Mouse (Mus musculus): ENCODE measurements around the gene Rap1b. TPM values are rescaled to one million over a fixed set of nuclear protein-coding genes. Genes with fewer than 3 reads are reported as not detected.

Rap1b gene
- polyA plus RNA-seq, 1 experiment = 210 TPM

- Histone ChIP-seq H3K4me1 (peaks cover 97% of the 10 kb centered on the region), H3K36me3 (replicated peaks; ENCODE audit: low read length) (peaks cover 98% of the 10 kb centered on the region), H3K4me3 (replicated peaks) (peak overlapping the region; percentile 89), H3K27me3 (replicated peaks) (no peaks in the 10 kb centered on the region), H3K9me3 (no peaks in the 10 kb centered on the region)
- TF ChIP-seq FLI1 (IDR thresholded peaks at IDR 0.05; ENCODE audit: low read length) (no peak), GATA1 (IDR thresholded peaks at IDR 0.05; ENCODE audit: borderline replicate concordance, low read length) (no peak)
Measured at GRCm38 (mm10) chr10:117829022-117829421, 16.8 kb downstream of the Rap1b start.

- Histone ChIP-seq H3K27me3 (replicated peaks) (no peaks in the 10 kb centered on the region), H3K36me3 (replicated peaks; ENCODE audit: low read length) (peaks cover 98% of the 10 kb centered on the region), H3K9me3 (no peaks in the 10 kb centered on the region), H3K4me1 (peaks cover 96% of the 10 kb centered on the region), H3K4me3 (replicated peaks) (peak overlapping the region; percentile 78)
- no peak for TF ChIP-seq GATA1 (IDR thresholded peaks at IDR 0.05; ENCODE audit: borderline replicate concordance, low read length)
- no peak for TF ChIP-seq FLI1 (IDR thresholded peaks at IDR 0.05; ENCODE audit: low read length)
Measured at GRCm38 (mm10) chr10:117828536-117828935, 17.3 kb downstream of the Rap1b start.

DNA sequence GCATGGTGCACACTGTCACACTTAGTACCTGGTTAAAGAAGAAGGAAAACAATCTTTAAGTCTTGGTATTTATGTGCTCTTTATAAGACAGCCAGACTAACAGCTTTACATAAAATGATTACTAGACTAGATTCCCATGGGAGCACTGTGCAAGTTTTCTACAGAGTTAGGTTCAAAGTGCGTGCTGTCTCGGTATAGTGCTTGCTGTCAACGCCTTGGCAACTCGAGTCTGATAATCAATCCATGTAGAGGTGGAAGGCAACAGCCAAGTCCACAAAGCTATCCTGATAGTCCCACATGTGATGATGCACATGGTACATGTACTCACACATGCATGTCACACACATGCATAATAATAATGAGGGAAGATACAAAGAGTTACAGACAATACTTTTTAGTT lies 21.2 kb downstream of the Rap1b start:
- TF ChIP-seq FLI1 (IDR thresholded peaks at IDR 0.05; ENCODE audit: low read length) (no peak), GATA1 (IDR thresholded peaks at IDR 0.05; ENCODE audit: borderline replicate concordance, low read length) (no peak)
- no peaks in the 10 kb centered on the region for H3K9me3 ChIP-seq
- H3K4me1 ChIP-seq = peaks cover 92% of the 10 kb centered on the region
- no peaks in the 10 kb centered on the region for H3K27me3 ChIP-seq (replicated peaks)
- peaks cover 100% of the 10 kb centered on the region for H3K36me3 ChIP-seq (replicated peaks; ENCODE audit: low read length)
- peak overlapping the region; percentile 79 for H3K4me3 ChIP-seq (replicated peaks)

DNA sequence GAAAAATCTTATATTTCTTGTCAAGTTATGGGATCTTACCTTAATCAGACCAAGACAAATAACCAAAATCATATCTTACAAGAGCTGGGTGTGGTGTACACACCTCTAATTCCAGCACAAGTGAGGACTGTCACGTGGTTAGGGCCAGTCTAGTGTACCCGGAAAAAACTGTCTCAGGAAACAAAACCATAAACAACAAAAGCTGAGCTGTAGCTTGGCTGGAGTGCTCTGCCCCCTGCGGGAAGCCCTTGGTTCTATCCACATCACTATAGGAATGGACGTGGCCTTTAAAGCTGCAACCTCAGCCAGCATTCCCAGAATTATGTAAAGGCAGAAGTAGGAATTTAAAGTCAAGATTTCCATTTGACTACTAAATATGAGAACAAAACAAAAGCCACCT lies 21.7 kb downstream of the Rap1b start:
- TF ChIP-seq FLI1 (IDR thresholded peaks at IDR 0.05; ENCODE audit: low read length) (no peak), GATA1 (IDR thresholded peaks at IDR 0.05; ENCODE audit: borderline replicate concordance, low read length) (no peak)
- H3K9me3 ChIP-seq = no peaks in the 10 kb centered on the region
- H3K27me3 ChIP-seq (replicated peaks) = no peaks in the 10 kb centered on the region
- peak overlapping the region; percentile 34 for H3K4me3 ChIP-seq (replicated peaks)
- peaks cover 100% of the 10 kb centered on the region for H3K36me3 ChIP-seq (replicated peaks; ENCODE audit: low read length)
- peaks cover 91% of the 10 kb centered on the region for H3K4me1 ChIP-seq

DNA sequence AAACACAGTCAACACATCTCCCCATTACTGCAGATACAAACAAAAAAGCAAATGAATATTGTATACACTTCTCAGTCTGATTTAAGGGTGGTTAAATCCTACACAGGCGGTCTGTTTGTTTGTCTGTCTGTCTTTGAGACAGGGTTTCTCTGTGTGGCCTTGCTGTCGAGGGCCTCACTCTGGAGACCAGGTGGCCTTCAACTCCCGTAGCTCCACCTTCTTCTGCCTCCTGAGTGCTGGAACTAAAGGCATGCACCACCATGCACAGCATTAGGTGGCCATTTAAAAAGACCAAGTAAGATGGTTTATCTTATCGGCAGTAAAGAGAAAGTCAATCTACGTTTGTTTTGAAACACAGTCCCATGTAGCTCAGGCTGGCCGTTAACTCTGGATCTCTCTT lies 22.5 kb downstream of the Rap1b start:
- Histone ChIP-seq H3K36me3 (replicated peaks; ENCODE audit: low read length) (peaks cover 100% of the 10 kb centered on the region), H3K4me1 (peaks cover 85% of the 10 kb centered on the region), H3K9me3 (no peaks in the 10 kb centered on the region), H3K27me3 (replicated peaks) (no peaks in the 10 kb centered on the region), H3K4me3 (replicated peaks) (peak overlapping the region; percentile 68)
- TF ChIP-seq GATA1 (IDR thresholded peaks at IDR 0.05; ENCODE audit: borderline replicate concordance, low read length) (no peak), FLI1 (IDR thresholded peaks at IDR 0.05; ENCODE audit: low read length) (no peak)

- H3K4me1 ChIP-seq = peaks cover 58% of the 10 kb centered on the region
- no peaks in the 10 kb centered on the region for H3K27me3 ChIP-seq (replicated peaks)
- peaks cover 100% of the 10 kb centered on the region for H3K36me3 ChIP-seq (replicated peaks; ENCODE audit: low read length)
- no peaks in the 10 kb centered on the region for H3K9me3 ChIP-seq
- no peak for TF ChIP-seq GATA1 (IDR thresholded peaks at IDR 0.05; ENCODE audit: borderline replicate concordance, low read length)
- TF ChIP-seq FLI1 (IDR thresholded peaks at IDR 0.05; ENCODE audit: low read length) = no peak
- no peak overlapping the region for H3K4me3 ChIP-seq (replicated peaks)
Measured at GRCm38 (mm10) chr10:117818600-117818999, 27.2 kb downstream of the Rap1b start.

GRCm38 (mm10) chr10:117816721-117817120 lies 29.1 kb downstream of the Rap1b start:
- peaks cover 57% of the 10 kb centered on the region for H3K4me1 ChIP-seq
- no peak for TF ChIP-seq GATA1 (IDR thresholded peaks at IDR 0.05; ENCODE audit: borderline replicate concordance, low read length)
- no peak for TF ChIP-seq FLI1 (IDR thresholded peaks at IDR 0.05; ENCODE audit: low read length)
- H3K36me3 ChIP-seq (replicated peaks; ENCODE audit: low read length) = peaks cover 100% of the 10 kb centered on the region
- no peaks in the 10 kb centered on the region for H3K9me3 ChIP-seq
- H3K4me3 ChIP-seq (replicated peaks) = peak overlapping the region; percentile 11
- no peaks in the 10 kb centered on the region for H3K27me3 ChIP-seq (replicated peaks)

DNA sequence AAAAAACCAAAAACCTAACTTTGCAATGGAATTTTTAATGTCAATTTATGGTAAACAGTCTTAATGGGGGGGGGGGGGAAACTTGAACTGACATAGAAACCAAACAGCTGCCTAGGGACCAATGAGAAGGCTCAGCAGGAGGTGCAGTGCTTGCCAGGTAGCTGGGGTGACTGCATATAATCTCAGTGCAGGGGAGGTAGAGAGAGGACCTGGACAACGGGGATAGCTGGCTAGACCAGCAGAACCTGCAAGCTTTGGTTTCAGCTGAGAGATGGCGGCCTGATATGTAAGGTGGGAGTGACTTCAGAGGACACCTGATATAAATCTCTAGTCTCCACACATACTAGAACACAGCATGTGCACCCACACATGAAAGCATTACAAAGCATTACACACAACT lies 33.3 kb downstream of the Rap1b start:
- Histone ChIP-seq H3K4me1 (peaks cover 67% of the 10 kb centered on the region), H3K4me3 (replicated peaks) (no peak overlapping the region), H3K36me3 (replicated peaks; ENCODE audit: low read length) (peaks cover 92% of the 10 kb centered on the region), H3K9me3 (no peaks in the 10 kb centered on the region), H3K27me3 (replicated peaks) (no peaks in the 10 kb centered on the region)
- TF ChIP-seq FLI1 (IDR thresholded peaks at IDR 0.05; ENCODE audit: low read length) = no peak
- no peak for TF ChIP-seq GATA1 (IDR thresholded peaks at IDR 0.05; ENCODE audit: borderline replicate concordance, low read length)

GRCm38 (mm10) chr10:117811555-117811954 lies 34.3 kb downstream of the Rap1b start:
- Histone ChIP-seq H3K4me1 (peaks cover 63% of the 10 kb centered on the region), H3K27me3 (replicated peaks) (no peaks in the 10 kb centered on the region), H3K9me3 (no peaks in the 10 kb centered on the region), H3K36me3 (replicated peaks; ENCODE audit: low read length) (peaks cover 88% of the 10 kb centered on the region), H3K4me3 (replicated peaks) (no peak overlapping the region)
- no peak for TF ChIP-seq FLI1 (IDR thresholded peaks at IDR 0.05; ENCODE audit: low read length)
- no peak for TF ChIP-seq GATA1 (IDR thresholded peaks at IDR 0.05; ENCODE audit: borderline replicate concordance, low read length)

- Histone ChIP-seq H3K36me3 (replicated peaks; ENCODE audit: low read length) (peaks cover 78% of the 10 kb centered on the region), H3K9me3 (no peaks in the 10 kb centered on the region), H3K27me3 (replicated peaks) (no peaks in the 10 kb centered on the region), H3K4me1 (peaks cover 62% of the 10 kb centered on the region), H3K4me3 (replicated peaks) (no peak overlapping the region)
- no peak for TF ChIP-seq GATA1 (IDR thresholded peaks at IDR 0.05; ENCODE audit: borderline replicate concordance, low read length)
- no peak for TF ChIP-seq FLI1 (IDR thresholded peaks at IDR 0.05; ENCODE audit: low read length)
Measured at GRCm38 (mm10) chr10:117810506-117810905, 35.3 kb downstream of the Rap1b start.

DNA sequence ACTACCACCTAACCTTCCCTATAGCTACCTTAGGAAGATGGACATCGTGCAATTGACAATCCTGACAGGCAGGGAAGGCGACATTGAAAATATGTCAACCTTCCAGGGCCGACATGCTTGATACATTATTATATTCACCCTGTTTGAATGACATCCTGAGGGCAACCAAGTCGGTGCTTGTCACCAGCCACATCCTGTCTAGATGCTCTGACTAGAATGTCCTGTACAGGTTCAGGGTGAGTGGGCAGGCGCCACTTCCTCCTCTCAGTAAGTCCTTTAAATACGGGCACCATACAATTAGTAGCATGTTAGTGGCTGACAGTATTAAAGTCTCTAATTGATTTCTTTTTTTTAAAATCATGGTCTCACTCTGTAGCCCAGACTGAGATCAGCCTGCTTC lies 37.8 kb downstream of the Rap1b start:
- H3K27me3 ChIP-seq (replicated peaks) = no peaks in the 10 kb centered on the region
- peaks cover 53% of the 10 kb centered on the region for H3K36me3 ChIP-seq (replicated peaks; ENCODE audit: low read length)
- no peak overlapping the region for H3K4me3 ChIP-seq (replicated peaks)
- no peaks in the 10 kb centered on the region for H3K9me3 ChIP-seq
- TF ChIP-seq GATA1 (IDR thresholded peaks at IDR 0.05; ENCODE audit: borderline replicate concordance, low read length) = no peak
- no peak for TF ChIP-seq FLI1 (IDR thresholded peaks at IDR 0.05; ENCODE audit: low read length)
- H3K4me1 ChIP-seq = peaks cover 68% of the 10 kb centered on the region

All from megakaryocyte, embryonic 14.5 days (primary cell).